In genomic region chr14:117910323-117910722, GRCm38 (mm10) we compare ENCODE assay signal across 19 mouse cellular contexts.
A peak's percentile ranks its signal among the peaks of the same experiment; 100 is the strongest.
DNase-seq lines count a peak whose midpoint lies in the region; ATAC-seq and TF ChIP-seq lines count a peak whose summit lies in the region.
"Had no signal": no experiment of that assay in that cellular context is flagged by ENCODE, and none has a peak within 500 bp of the region (broad histone marks: within the 10 kb centered on the region; RNA-seq: fewer than 3 reads in every experiment).

No protein-coding gene starts in this region.

- H3K9me3 ChIP-seq in intestine, embryonic 15.5 days, result no peaks in the 10 kb centered on the region
- H3K9me3 ChIP-seq: embryonic facial prominence, embryonic 13.5 days; limb, embryonic 15.5 days had no signal

- H3K36me3 ChIP-seq in kidney, adult 2 months (ENCODE audit: control insufficient read depth, insufficient read depth, low read length), result no peaks in the 10 kb centered on the region
- no peaks in the 10 kb centered on the region for H3K36me3 ChIP-seq in intestine, embryonic 15.5 days
- H3K36me3 ChIP-seq: embryonic facial prominence, embryonic 13.5 days; G1E; limb, embryonic 15.5 days had no signal

- H3K4me3 ChIP-seq in kidney, adult 2 months (ENCODE audit: insufficient read depth, low read depth, low read length), result no peak overlapping the region
- no peak overlapping the region for H3K4me3 ChIP-seq in intestine, embryonic 15.5 days (replicated peaks)
- H3K4me3 ChIP-seq: embryonic facial prominence, embryonic 13.5 days; limb, embryonic 15.5 days had no signal

- no peaks in the 10 kb centered on the region for H3K4me1 ChIP-seq in kidney, adult 2 months (ENCODE audit: control insufficient read depth, insufficient read depth, low read length)
- H3K4me1 ChIP-seq in intestine, embryonic 15.5 days (replicated peaks), result 0 out of 2 replicates have a peak, but pooled peaks cover 5% of the 10 kb centered on the region

- no peak for TF ChIP-seq CTCF in kidney, adult 2 months (conservative IDR thresholded peaks at IDR 0.05; ENCODE audit: insufficient read depth, insufficient read length, low read depth, low read length)

- H3K4me2 ChIP-seq in intestine, embryonic 15.5 days (replicated peaks), result no peak overlapping the region
- H3K4me2 ChIP-seq: embryonic facial prominence, embryonic 13.5 days; limb, embryonic 15.5 days had no signal

- no peak for TF ChIP-seq POLR2A in kidney, adult 2 months (IDR thresholded peaks at IDR 0.05; ENCODE audit: low read depth, low read length)

- 49% methylated on average over 7 of the region's 7 CpGs for WGBS in kidney, adult 2 months
- 36% methylated on average over 7 of the region's 7 CpGs for WGBS in intestine, embryonic 15.5 days

- no peaks in the 10 kb centered on the region for H3K27me3 ChIP-seq in kidney, adult 2 months (replicated peaks; ENCODE audit: control insufficient read depth, insufficient read depth, low read length)
- no peaks in the 10 kb centered on the region for H3K27me3 ChIP-seq in intestine, embryonic 15.5 days (replicated peaks)
- H3K27me3 ChIP-seq: embryonic facial prominence, embryonic 13.5 days; limb, embryonic 15.5 days had no signal

- no peak overlapping the region for H3K27ac ChIP-seq in kidney, adult 2 months (ENCODE audit: insufficient read depth, low read depth, low read length)
- H3K27ac ChIP-seq in intestine, embryonic 15.5 days, result no peak overlapping the region
- H3K27ac ChIP-seq: embryonic facial prominence, embryonic 13.5 days; limb, embryonic 15.5 days had no signal

- intact Hi-C loops in gastrocnemius, postnatal 36 days (cut with DNase I), result no loop called here

- H3K9ac ChIP-seq in intestine, embryonic 15.5 days, result no peak overlapping the region
- H3K9ac ChIP-seq: embryonic facial prominence, embryonic 13.5 days; limb, embryonic 15.5 days; liver, postnatal 0 days had no signal

- no peak for ATAC-seq in intestine, embryonic 15.5 days
- ATAC-seq: liver, postnatal 0 days had no signal

- DNase-seq in adrenal gland, postnatal 10 days, result peak; percentile 47
- no peak for DNase-seq in adrenal gland, postnatal 25 days
- DNase-seq in gastrocnemius, postnatal 25 days, result peak; percentile 45
- DNase-seq in gastrocnemius, postnatal 36 days, result no peak
- peak; percentile 31 for DNase-seq in kidney, adult 2 months
- DNase-seq in kidney, adult 9 months, result no peak
- DNase-seq in adipocyte (ENCODE audit: low spot score), result peak; percentile 85
- DNase-seq: cerebellum, adult 11-12 months; cerebellum, postnatal 14 days; kidney, adult 18-20 months; kidney, postnatal 14 days; liver, postnatal 0 days; lung, postnatal 4 days; right cerebral cortex, postnatal 25 days; thymus, postnatal 36 days had no signal

Comparison
In these comparisons a context has a peak if more than half of its experiments do, and no peak if none do; other contexts are left out.
1. DNase-seq: peak in adrenal gland, postnatal 10 days (single experiment), gastrocnemius, postnatal 25 days (single experiment), kidney, adult 2 months (single experiment) and adipocyte (single experiment); none in adrenal gland, postnatal 25 days (single experiment), gastrocnemius, postnatal 36 days (0 of 2) and kidney, adult 9 months (single experiment).